Mouse (Mus musculus) cortical plate, adult 2 months (tissue): ENCODE measurements around the gene Fam234b.

Experiments
- CTCF ChIP-seq: fragments of 200-500 bp; IDR thresholded peaks from 2 replicates; pipeline ENCODE4 v1.5.1; 2011; ENCODE audit warnings: mild to moderate bottlenecking, control low read depth, low read length; ENCODE audit not compliant: insufficient read depth; ENCODE audit errors: extremely low read depth
- POLR2A ChIP-seq: fragments of 200-500 bp; IDR thresholded peaks from 2 replicates; pipeline ENCODE4 v1.6.1; 2011; ENCODE audit warnings: mild to moderate bottlenecking, low read length, control low read depth; ENCODE audit not compliant: insufficient read depth; ENCODE audit errors: extremely low read depth

DNA sequence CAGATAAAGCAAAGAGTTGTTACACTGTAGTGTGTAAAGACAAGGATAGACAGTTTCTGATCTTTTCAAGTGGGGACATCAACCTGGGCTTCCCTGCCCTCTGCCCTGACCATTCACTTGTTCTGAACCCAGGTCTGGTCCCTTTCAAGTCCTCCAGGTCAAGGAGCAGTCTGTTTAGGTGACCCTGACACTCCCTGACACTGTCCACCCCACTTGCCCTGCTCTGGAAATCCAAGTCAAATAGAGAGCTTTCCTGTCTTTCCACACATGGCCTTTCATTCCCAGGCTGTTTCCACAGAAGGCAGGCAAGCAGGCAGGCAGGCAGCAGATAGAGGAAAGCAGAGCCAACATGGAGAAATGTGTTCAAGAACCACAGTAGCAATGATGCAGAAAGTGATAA, 70.6 kb downstream of the Fam234b start:
- TF ChIP-seq CTCF (no peak), POLR2A (no peak)
